Mouse (Mus musculus): Measurements from ENCODE around the gene Nup160.

GRCm38 (mm10) chr2:90647084-90647483, 29.9 kb upstream of the Nup160 start:
- TF ChIP-seq CTCF (IDR thresholded peaks at IDR 0.05; ENCODE audit: insufficient read depth, low read length) (no peak), POLR2A (IDR thresholded peaks at IDR 0.05; ENCODE audit: borderline replicate concordance, extremely low read depth, low read depth, low read length) (no peak)

Measured in lung, adult 2 months (tissue).